Mouse (Mus musculus): ENCODE results near the gene Pwwp2b. TPM values are rescaled to one million over a fixed set of nuclear protein-coding genes. Genes with fewer than 3 reads are reported as not detected.

Gene Pwwp2b
- polyA plus RNA-seq, 1 experiment from 2014 or later, result 4.3 TPM

GRCm38 (mm10) chr7:139252566-139252965, 4.3 kb downstream of the Pwwp2b start:
- peaks cover 18% of the 10 kb centered on the region for H3K36me3 ChIP-seq
- H3K9me3 ChIP-seq (replicated peaks), result no peaks in the 10 kb centered on the region
- no peak for DNase-seq (ENCODE audit: low spot score)
- H3K27ac ChIP-seq (replicated peaks), result no peak overlapping the region
- H3K27me3 ChIP-seq (ENCODE audit: low read depth, poor library complexity, severe bottlenecking), result peaks cover 52% of the 10 kb centered on the region
- peaks cover 30% of the 10 kb centered on the region for H3K4me1 ChIP-seq
- WGBS, result 89% methylated on average over 7 of the region's 7 CpGs
- H3K4me3 ChIP-seq, result no peak overlapping the region

DNA sequence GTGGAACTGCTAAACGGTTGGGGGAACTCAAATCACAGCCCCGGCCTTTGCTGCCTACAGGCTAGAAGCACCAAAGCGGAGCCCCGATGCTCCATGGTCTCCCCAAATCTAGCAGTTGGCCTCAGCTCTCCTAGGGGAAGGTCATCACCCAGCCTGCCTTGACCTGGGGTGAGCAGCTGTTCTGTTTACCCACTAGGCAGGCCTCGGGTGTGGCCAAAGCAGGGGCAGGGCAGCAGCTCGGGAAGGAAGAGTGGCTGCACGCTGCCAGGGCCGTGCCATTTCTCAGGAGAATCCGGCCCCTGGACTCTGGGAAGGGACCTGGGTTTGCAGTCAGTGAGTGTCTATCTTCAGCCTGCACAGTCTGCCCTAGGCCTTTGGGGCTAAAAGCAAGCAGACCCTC, 4.7 kb downstream of the Pwwp2b start:
- no peak for DNase-seq (ENCODE audit: low spot score)
- WGBS, result 82% methylated on average over 9 of the region's 9 CpGs
- no peak overlapping the region for H3K4me3 ChIP-seq
- no peak overlapping the region for H3K27ac ChIP-seq (replicated peaks)
- H3K4me1 ChIP-seq, result peaks cover 25% of the 10 kb centered on the region
- H3K9me3 ChIP-seq (replicated peaks), result no peaks in the 10 kb centered on the region
- peaks cover 48% of the 10 kb centered on the region for H3K27me3 ChIP-seq (ENCODE audit: low read depth, poor library complexity, severe bottlenecking)
- peaks cover 18% of the 10 kb centered on the region for H3K36me3 ChIP-seq

DNA sequence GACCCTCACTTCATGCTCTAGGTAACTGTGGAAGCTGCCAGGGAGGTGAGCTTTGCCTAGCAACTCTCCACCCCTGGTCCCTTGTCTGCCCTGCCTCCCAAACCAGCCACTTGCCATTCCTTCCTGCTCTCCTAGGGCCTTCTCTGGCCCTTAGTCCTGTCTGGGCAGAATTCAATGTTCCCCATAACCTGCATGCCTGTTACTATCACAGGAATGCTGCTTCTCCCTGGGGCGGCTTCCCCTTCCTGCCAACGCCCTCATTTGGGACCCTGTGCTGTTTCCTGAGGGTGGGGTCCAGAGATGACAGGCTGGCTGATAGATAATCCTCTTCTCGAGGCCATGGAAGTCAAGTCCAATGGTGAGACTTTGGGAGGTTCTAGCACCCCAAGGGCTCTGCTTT, 5.2 kb downstream of the Pwwp2b start:
- 78% methylated on average over 3 of the region's 3 CpGs for WGBS
- DNase-seq (ENCODE audit: low spot score), result no peak
- Histone ChIP-seq H3K4me1 (peaks cover 22% of the 10 kb centered on the region), H3K9me3 (replicated peaks) (no peaks in the 10 kb centered on the region), H3K27me3 (ENCODE audit: low read depth, poor library complexity, severe bottlenecking) (peaks cover 43% of the 10 kb centered on the region), H3K27ac (replicated peaks) (no peak overlapping the region), H3K36me3 (peaks cover 18% of the 10 kb centered on the region), H3K4me3 (no peak overlapping the region)

- Histone ChIP-seq H3K36me3 (peaks cover 18% of the 10 kb centered on the region), H3K27ac (replicated peaks) (no peak overlapping the region), H3K4me3 (no peak overlapping the region), H3K27me3 (ENCODE audit: low read depth, poor library complexity, severe bottlenecking) (peaks cover 32% of the 10 kb centered on the region), H3K4me1 (peaks cover 10% of the 10 kb centered on the region), H3K9me3 (replicated peaks) (no peaks in the 10 kb centered on the region)
- DNase-seq (ENCODE audit: low spot score), result no peak
- 87% methylated on average over 5 of the region's 5 CpGs for WGBS
Observed at GRCm38 (mm10) chr7:139254626-139255025, 6.3 kb downstream of the Pwwp2b start.

DNA sequence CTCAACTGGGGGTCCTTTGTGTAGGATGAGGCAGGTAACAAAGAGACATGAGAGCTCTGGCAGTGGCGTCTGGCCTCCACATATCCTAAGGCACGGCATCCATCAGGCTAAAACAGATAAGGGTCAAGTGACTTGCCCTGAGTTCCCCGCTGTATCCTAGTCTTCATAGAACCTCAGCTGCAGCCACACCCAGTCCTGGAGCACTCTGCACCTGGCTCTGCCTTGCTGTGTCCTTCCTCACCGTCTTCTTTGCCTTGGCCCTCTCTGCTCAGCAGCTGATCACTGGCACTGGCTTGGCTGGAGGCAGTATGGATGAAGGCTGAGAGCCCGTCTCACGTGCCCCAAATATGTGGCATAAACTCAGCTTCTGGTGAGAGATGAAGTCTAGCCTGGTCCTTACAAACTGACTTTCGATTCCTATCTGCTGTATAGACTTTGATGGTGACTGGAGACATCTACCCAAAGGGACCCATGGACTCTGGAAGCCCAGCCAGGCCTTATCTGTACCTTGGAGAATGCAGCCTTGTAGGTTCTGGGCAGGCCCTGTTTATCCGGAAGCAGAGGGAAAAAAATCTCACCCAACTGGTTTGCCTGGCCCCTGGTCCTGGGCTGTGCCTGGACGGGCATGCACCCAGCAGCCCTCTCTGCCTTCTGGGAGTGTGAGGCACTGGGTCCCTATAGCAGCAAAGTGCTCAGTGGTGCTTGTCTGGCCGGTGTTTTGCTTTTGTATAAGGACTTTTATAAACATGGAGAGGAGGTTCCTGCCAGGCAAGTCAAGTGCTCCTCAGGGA, 9.7 kb downstream of the Pwwp2b start:
- no peak overlapping the region for H3K27ac ChIP-seq (replicated peaks)
- peaks cover under 1% of the 10 kb centered on the region; the same call in 1 of the 2 replicates for H3K27me3 ChIP-seq (ENCODE audit: low read depth, poor library complexity, severe bottlenecking)
- H3K9me3 ChIP-seq (replicated peaks), result 0 out of 2 replicates have a peak, but pooled peaks cover 2% of the 10 kb centered on the region
- H3K36me3 ChIP-seq, result peaks cover 18% of the 10 kb centered on the region
- 82% methylated on average over 10 of the region's 10 CpGs for WGBS
- H3K4me3 ChIP-seq, result no peak overlapping the region
- no peaks in the 10 kb centered on the region for H3K4me1 ChIP-seq
- DNase-seq (ENCODE audit: low spot score), result no peak

DNA sequence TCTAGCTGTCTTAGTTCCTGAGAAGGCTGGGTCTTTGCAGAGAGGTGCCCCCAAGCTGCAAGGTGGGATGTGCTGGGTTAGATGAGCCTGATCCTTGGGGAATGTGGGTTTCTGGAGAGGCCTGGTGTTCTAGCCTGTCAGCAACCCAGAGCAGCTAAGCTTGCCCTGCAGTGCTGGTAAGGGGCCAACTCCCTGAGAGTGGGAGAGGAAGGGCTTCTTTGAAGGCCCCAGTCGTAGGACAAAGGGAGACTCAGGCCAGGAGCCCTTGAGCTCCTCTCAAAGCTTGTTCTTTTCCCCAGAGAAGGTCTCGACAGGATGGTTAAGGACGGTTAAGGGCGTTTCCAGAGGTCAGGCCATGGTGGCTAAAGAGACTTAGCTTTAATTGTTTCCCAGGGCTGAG, 16.1 kb downstream of the Pwwp2b start:
- Histone ChIP-seq H3K4me3 (no peak overlapping the region), H3K4me1 (peaks cover 6% of the 10 kb centered on the region), H3K36me3 (no peaks in the 10 kb centered on the region), H3K9me3 (replicated peaks) (0 out of 2 replicates have a peak, but pooled peaks cover 2% of the 10 kb centered on the region), H3K27me3 (ENCODE audit: low read depth, poor library complexity, severe bottlenecking) (no peaks in the 10 kb centered on the region), H3K27ac (replicated peaks) (peak overlapping the region; percentile 28; the same call in 1 of the 2 replicates)
- 38% methylated on average over 4 of the region's 4 CpGs for WGBS
- no peak for DNase-seq (ENCODE audit: low spot score)

GRCm38 (mm10) chr7:139265634-139266033, 17.4 kb downstream of the Pwwp2b start:
- Histone ChIP-seq H3K4me3 (no peak overlapping the region), H3K27ac (replicated peaks) (no peak overlapping the region), H3K27me3 (ENCODE audit: low read depth, poor library complexity, severe bottlenecking) (no peaks in the 10 kb centered on the region), H3K9me3 (replicated peaks) (0 out of 2 replicates have a peak, but pooled peaks cover 2% of the 10 kb centered on the region), H3K36me3 (no peaks in the 10 kb centered on the region), H3K4me1 (peaks cover 6% of the 10 kb centered on the region)
- WGBS, result 85% methylated on average over 6 of the region's 6 CpGs
- DNase-seq (ENCODE audit: low spot score), result no peak

DNA sequence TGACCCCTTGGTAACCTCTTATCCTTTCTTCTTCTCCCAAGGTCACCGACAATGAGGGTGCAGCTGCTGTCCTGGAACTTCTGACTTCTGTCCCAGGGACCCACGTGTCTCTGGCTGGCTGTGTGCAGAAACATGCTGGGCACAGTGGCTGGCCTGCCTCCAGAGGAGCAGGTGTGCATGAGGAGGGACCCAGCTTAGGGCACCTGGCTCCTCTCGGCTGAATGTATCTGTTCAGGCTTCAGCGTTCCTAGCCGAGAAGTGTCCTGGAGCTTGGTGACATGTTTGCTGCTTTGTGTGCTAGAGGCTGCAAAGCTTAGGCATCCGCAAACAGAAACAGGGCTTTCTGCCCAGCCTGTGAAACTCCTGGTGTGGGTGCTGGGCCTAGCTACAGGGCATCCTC, 18.1 kb downstream of the Pwwp2b start:
- H3K4me3 ChIP-seq, result no peak overlapping the region
- 0 out of 2 replicates have a peak, but pooled peaks cover 1% of the 10 kb centered on the region for H3K9me3 ChIP-seq (replicated peaks)
- peaks cover 6% of the 10 kb centered on the region for H3K4me1 ChIP-seq
- no peaks in the 10 kb centered on the region for H3K36me3 ChIP-seq
- no peaks in the 10 kb centered on the region for H3K27me3 ChIP-seq (ENCODE audit: low read depth, poor library complexity, severe bottlenecking)
- no peak for DNase-seq (ENCODE audit: low spot score)
- 83% methylated on average over 6 of the region's 6 CpGs for WGBS
- H3K27ac ChIP-seq (replicated peaks), result no peak overlapping the region

DNA sequence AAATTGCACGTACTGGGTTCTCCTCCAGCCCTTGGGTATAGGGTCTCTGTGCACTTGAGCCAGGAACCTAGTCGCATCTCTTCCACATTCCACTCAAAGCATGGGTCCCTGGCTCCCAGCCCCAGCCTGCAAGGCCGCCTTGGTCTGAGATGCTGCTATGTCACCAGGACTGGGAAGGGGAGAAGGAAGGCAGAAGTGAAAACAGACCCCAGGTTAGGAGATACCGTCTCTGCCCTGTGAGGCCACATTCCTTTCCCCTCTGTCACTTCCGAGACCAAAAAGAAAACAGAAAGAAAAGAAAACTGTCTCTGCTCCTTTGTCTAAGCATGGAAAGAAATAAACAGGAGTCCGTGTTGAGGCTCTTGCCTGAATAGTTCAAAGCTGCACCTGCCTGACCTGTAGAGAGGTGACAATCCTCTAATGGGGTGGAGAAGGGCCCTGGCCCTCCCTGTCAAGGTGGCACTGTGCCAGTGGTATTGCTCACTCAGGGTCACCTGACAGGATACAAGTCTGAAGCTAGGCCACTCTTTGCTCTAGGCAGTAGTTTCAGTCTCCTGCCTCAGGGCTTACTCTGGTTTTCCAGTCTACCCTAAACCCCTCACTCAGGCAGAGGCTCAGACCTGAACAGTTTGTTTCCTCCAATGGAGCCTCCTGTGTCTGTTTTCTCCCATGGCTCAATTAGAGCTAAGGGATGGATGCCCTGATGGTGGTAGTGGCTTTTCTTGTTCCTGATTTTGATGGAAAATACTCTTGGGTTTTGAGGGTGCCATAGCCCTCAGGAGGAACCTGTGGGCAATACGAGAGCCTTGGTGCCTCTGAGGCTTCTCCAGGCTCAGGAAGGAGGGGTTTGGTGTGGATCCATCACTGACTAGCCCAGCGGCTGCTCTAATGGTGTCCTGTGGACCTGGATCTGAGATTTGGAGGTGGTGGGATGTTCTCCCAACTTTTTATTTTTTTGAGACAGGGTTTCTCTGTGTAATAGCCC, 18.9 kb downstream of the Pwwp2b start:
- no peaks in the 10 kb centered on the region for H3K9me3 ChIP-seq (replicated peaks)
- H3K36me3 ChIP-seq, result no peaks in the 10 kb centered on the region
- H3K4me1 ChIP-seq, result peaks cover 8% of the 10 kb centered on the region
- WGBS, result 82% methylated on average over 8 of the region's 8 CpGs
- DNase-seq (ENCODE audit: low spot score), result no peak
- no peak overlapping the region for H3K27ac ChIP-seq (replicated peaks)
- no peaks in the 10 kb centered on the region for H3K27me3 ChIP-seq (ENCODE audit: low read depth, poor library complexity, severe bottlenecking)
- H3K4me3 ChIP-seq, result no peak overlapping the region

DNA sequence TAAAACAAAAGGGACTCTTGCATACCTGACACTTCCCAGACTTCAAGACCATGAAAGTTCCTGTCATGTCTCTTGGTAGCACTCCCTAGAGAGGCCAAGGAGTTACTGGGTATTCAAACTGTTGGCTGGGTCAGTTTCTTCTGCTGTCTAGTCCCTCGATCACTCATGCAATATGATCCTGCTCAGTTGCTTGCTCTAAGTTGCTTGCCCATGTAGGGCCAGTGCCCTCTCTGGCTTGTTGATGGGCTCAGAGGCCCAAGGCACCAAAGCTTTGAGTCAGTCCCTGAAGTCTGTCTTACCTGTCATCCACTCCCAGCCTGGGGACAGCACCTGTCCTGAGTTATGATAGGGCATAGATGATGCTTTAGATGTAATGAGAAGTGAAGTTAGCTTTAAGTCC, 22.5 kb downstream of the Pwwp2b start:
- Histone ChIP-seq H3K4me3 (no peak overlapping the region), H3K27me3 (ENCODE audit: low read depth, poor library complexity, severe bottlenecking) (no peaks in the 10 kb centered on the region), H3K27ac (replicated peaks) (no peak overlapping the region), H3K4me1 (peaks cover 13% of the 10 kb centered on the region; the same call in 1 of the 2 replicates), H3K36me3 (no peaks in the 10 kb centered on the region), H3K9me3 (replicated peaks) (no peaks in the 10 kb centered on the region)
- 79% methylated on average over 1 of the region's 1 CpGs for WGBS
- DNase-seq (ENCODE audit: low spot score), result no peak

GRCm38 (mm10) chr7:139271871-139272270, 23.6 kb downstream of the Pwwp2b start:
- 92% methylated on average over 5 of the region's 5 CpGs for WGBS
- no peak overlapping the region for H3K4me3 ChIP-seq
- H3K9me3 ChIP-seq (replicated peaks), result no peaks in the 10 kb centered on the region
- no peaks in the 10 kb centered on the region for H3K27me3 ChIP-seq (ENCODE audit: low read depth, poor library complexity, severe bottlenecking)
- no peak for DNase-seq (ENCODE audit: low spot score)
- H3K4me1 ChIP-seq, result peaks cover 13% of the 10 kb centered on the region; the same call in 1 of the 2 replicates
- H3K27ac ChIP-seq (replicated peaks), result peak overlapping the region; percentile 52; the same call in 1 of the 2 replicates
- no peaks in the 10 kb centered on the region for H3K36me3 ChIP-seq

DNA sequence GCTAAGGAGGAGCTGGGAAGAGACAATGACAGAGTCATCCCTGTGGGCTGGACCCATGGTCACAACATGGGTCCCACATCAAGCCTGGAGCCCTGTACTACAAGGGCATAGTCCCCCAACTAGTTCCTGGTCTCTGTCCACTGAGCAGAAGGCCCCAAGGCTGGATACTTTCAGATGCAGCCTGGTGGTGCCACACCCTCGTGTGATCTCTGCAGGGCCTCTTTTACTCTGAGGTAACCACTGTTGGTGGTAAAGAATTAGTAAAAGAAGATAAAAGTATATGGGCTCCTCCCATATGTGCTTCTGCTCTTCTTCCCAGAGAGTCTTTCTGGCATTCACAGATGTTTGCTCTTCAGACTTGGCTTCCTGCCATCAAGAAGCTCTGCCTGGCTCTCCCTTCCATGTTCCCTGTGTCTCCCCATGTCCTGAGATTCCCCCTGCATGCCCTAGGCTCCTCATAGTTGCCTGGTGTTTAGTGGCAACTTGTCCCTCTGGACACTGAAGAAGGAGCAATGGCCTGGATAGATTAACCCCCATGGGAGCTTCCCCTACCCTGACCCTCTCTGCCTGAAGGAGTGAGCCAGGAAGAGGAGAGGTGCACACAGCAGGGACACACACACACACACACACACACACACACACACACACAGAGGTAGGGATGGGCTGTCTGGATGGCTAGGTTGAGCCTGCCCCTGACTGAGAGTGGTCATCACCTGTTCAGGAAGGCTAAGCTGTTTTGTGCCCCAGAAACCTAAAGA, 24.5 kb downstream of the Pwwp2b start:
- Histone ChIP-seq H3K27ac (replicated peaks) (peak overlapping the region; percentile 52; the same call in 1 of the 2 replicates), H3K4me3 (no peak overlapping the region), H3K4me1 (peaks cover 15% of the 10 kb centered on the region), H3K9me3 (replicated peaks) (no peaks in the 10 kb centered on the region), H3K36me3 (no peaks in the 10 kb centered on the region), H3K27me3 (ENCODE audit: low read depth, poor library complexity, severe bottlenecking) (no peaks in the 10 kb centered on the region)
- no peak for DNase-seq (ENCODE audit: low spot score)
- WGBS, result 55% methylated on average over 1 of the region's 1 CpGs

Data from midbrain, embryonic 10.5 days (tissue).